Mouse (Mus musculus) testis, adult 2 months (tissue): ENCODE results near the gene Rnf20.

Source experiments
- CTCF ChIP-seq: fragments of 200-500 bp; IDR thresholded peaks from 2 replicates; pipeline ENCODE4 v1.5.1; 2012; ENCODE audit warnings: low read depth, mild to moderate bottlenecking, inconsistent platforms, low read length, moderate library complexity; ENCODE audit not compliant: control insufficient read depth, insufficient read depth, insufficient replicate concordance
- POLR2A ChIP-seq: fragments of 200-500 bp; IDR thresholded peaks from 2 replicates; pipeline ENCODE4 v1.6.1; 2012; ENCODE audit warnings: low read depth, mild to moderate bottlenecking, inconsistent platforms, low read length, moderate library complexity; ENCODE audit not compliant: control insufficient read depth

DNA sequence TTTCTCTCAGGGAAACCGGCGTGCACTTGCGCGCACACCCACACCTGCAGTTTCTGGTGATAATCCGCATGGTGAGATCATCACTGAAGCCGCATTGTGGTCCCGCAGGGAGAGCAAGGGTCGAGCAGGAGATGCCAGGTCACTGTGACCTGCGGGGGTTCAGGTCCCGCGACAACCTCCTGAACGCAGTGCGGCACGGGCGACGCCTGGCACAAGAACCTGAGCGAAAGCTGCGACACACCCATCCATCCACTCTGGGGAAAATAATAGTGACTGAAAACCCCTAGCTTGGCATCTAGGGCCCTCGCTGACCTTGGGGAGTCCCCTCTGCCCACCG lies 35.0 kb upstream of the Rnf20 start:
- TF ChIP-seq POLR2A (no peak), CTCF (no peak)
